Mouse (Mus musculus) activated CD4-positive, CD25-positive, alpha-beta regulatory T cell, adult 4 months (primary cell): ENCODE results near the gene Pdcd2l. TPM values are rescaled to one million over a fixed set of nuclear protein-coding genes. Genes with fewer than 3 reads are reported as not detected.

Experiments used
- polyA plus RNA-seq, 2 experiments: library from polyadenylated mRNA; unstranded; fragments of 100-300 nt; shearing (Covaris generic); gene quantifications; one replicate each; pipeline ENCODE4 v1.2.1; 2017

Gene Pdcd2l
- polyA plus RNA-seq, 2 experiments from 2014 or later = 23.4 to 35.1 TPM

Other genes with a start within 250 kb of the Pdcd2l start
- not detected for gene Scgb2b27, start 182.7 kb downstream of the Pdcd2l start, polyA plus RNA-seq
- gene Scgb1b27, start 175.2 kb downstream of the Pdcd2l start, polyA plus RNA-seq = not detected
- not detected for gene Scgb1b30, start 101.2 kb downstream of the Pdcd2l start, polyA plus RNA-seq
- gene Wtip, start 63.4 kb downstream of the Pdcd2l start, polyA plus RNA-seq = not detected
- 10 to 100 TPM; 93.3 to 94.9 TPM for gene Uba2, start 27.1 kb downstream of the Pdcd2l start, polyA plus RNA-seq
- gene Gpi1, start 33.7 kb upstream of the Pdcd2l start, polyA plus RNA-seq = 100 to 1,000 TPM; 354 to 384 TPM
- not detected for gene Gm6096, start 54.4 kb upstream of the Pdcd2l start, polyA plus RNA-seq
- 10 to 100 TPM; 23.5 to 24.1 TPM for gene 4931406P16Rik, start 116.9 kb upstream of the Pdcd2l start, polyA plus RNA-seq
- gene Lsm14a, start 196.7 kb upstream of the Pdcd2l start, polyA plus RNA-seq = 10 to 100 TPM; 43.9 to 51.3 TPM